Comparison of ENCODE assay signal across 23 mouse cellular contexts in genomic region chr11:70737749-70738148, GRCm38 (mm10). TPM values are rescaled to one million over a fixed set of nuclear protein-coding genes. Genes with fewer than 3 reads are reported as not detected.
DNase-seq lines count a peak whose midpoint lies in the region; ATAC-seq and TF ChIP-seq lines count a peak whose summit lies in the region.
"Had no signal": no experiment of that assay in that cellular context is flagged by ENCODE, and none has a peak within 500 bp of the region (broad histone marks: within the 10 kb centered on the region; RNA-seq: fewer than 3 reads in every experiment).

No protein-coding gene starts in this region.

- peaks cover 0 to 5% of the 10 kb centered on the region in 2 experiments; a peak in 1 of 4 replicates for H3K4me1 ChIP-seq in MEL (ENCODE audit: control insufficient read depth in 1 of 2, insufficient read depth in 2 of 2, low read length in 2 of 2)
- H3K4me1 ChIP-seq in intestine, embryonic 14.5 days (replicated peaks; ENCODE audit: control insufficient read depth, insufficient read depth, low read length) = no peaks in the 10 kb centered on the region
- H3K4me1 ChIP-seq in stomach, embryonic 16.5 days (ENCODE audit: control insufficient read depth, insufficient read depth, low read length) = no peaks in the 10 kb centered on the region
- H3K4me1 ChIP-seq: midbrain, embryonic 13.5 days; neural tube, embryonic 13.5 days had no signal

- H3K9me3 ChIP-seq in MEL (replicated peaks; ENCODE audit: insufficient read depth, low read length) = no peaks in the 10 kb centered on the region
- H3K9me3 ChIP-seq in intestine, embryonic 14.5 days (ENCODE audit: control insufficient read depth, low read length) = no peaks in the 10 kb centered on the region
- H3K9me3 ChIP-seq in stomach, embryonic 16.5 days (replicated peaks; ENCODE audit: control insufficient read depth, low read length) = no peaks in the 10 kb centered on the region
- H3K9me3 ChIP-seq: forebrain, embryonic 10.5 days; limb, embryonic 12.5 days; liver, embryonic 15.5 days; midbrain, embryonic 13.5 days; neural tube, embryonic 13.5 days had no signal

- H3K27ac ChIP-seq in MEL (ENCODE audit: control insufficient read depth, low read depth, low read length) = no peak overlapping the region
- H3K27ac ChIP-seq in intestine, embryonic 14.5 days (ENCODE audit: low read depth) = no peak overlapping the region
- no peak overlapping the region for H3K27ac ChIP-seq in stomach, embryonic 16.5 days (ENCODE audit: low read length)
- H3K27ac ChIP-seq in gastrocnemius, adult 2 months = no peak overlapping the region
- H3K27ac ChIP-seq: forebrain, embryonic 10.5 days; limb, embryonic 12.5 days; liver, embryonic 15.5 days; midbrain, embryonic 13.5 days; neural tube, embryonic 13.5 days had no signal

- no peak overlapping the region for H3K4me2 ChIP-seq in intestine, embryonic 14.5 days (ENCODE audit: low read length)
- H3K4me2 ChIP-seq in stomach, embryonic 16.5 days (ENCODE audit: low read depth, low read length) = no peak overlapping the region
- H3K4me2 ChIP-seq: limb, embryonic 12.5 days; liver, embryonic 15.5 days; midbrain, embryonic 13.5 days; neural tube, embryonic 13.5 days had no signal

- H3K9ac ChIP-seq in MEL (ENCODE audit: control insufficient read depth, low read depth, low read length, poor library complexity, severe bottlenecking) = no peak overlapping the region
- H3K9ac ChIP-seq in intestine, embryonic 14.5 days (ENCODE audit: low read length) = no peak overlapping the region
- H3K9ac ChIP-seq in stomach, embryonic 16.5 days (ENCODE audit: low read length) = no peak overlapping the region
- H3K9ac ChIP-seq: forebrain, postnatal 0 days; limb, embryonic 12.5 days; liver, embryonic 15.5 days; midbrain, embryonic 13.5 days; neural tube, embryonic 13.5 days had no signal

- no peak for TF ChIP-seq RAD21 in MEL (IDR thresholded peaks at IDR 0.05; ENCODE audit: low read depth, low read length)

- no peak overlapping the region for H3K4me3 ChIP-seq in MEL (ENCODE audit: control insufficient read depth in 1 of 2, insufficient read depth in 1 of 2, low read depth in 2 of 2, low read length in 2 of 2)
- H3K4me3 ChIP-seq in intestine, embryonic 14.5 days (ENCODE audit: low read depth, low read length) = no peak overlapping the region
- H3K4me3 ChIP-seq in stomach, embryonic 16.5 days (replicated peaks; ENCODE audit: low read length) = no peak overlapping the region
- no peak overlapping the region for H3K4me3 ChIP-seq in gastrocnemius, adult 2 months
- H3K4me3 ChIP-seq: forebrain, embryonic 10.5 days; limb, embryonic 12.5 days; liver, embryonic 15.5 days; midbrain, embryonic 13.5 days; neural tube, embryonic 13.5 days had no signal

- TF ChIP-seq EP300 in MEL (IDR thresholded peaks at IDR 0.05; ENCODE audit: low read depth in 1 of 2, low read length in 2 of 2) = peak in 1 of 2 experiments; percentile 53; a peak in 3 of 4 replicates

- intact Hi-C loops in gastrocnemius, adult 2 months (cut with DNase I) = no loop called here

- H3K27me3 ChIP-seq in MEL (ENCODE audit: control insufficient read depth in 1 of 2, insufficient read depth in 2 of 2, low read length in 2 of 2) = peaks cover 12 to 18% of the 10 kb centered on the region in 2 experiments
- no peaks in the 10 kb centered on the region for H3K27me3 ChIP-seq in intestine, embryonic 14.5 days (replicated peaks; ENCODE audit: control insufficient read depth, insufficient read depth, low read length)
- H3K27me3 ChIP-seq in stomach, embryonic 16.5 days (ENCODE audit: control insufficient read depth, insufficient read depth, low read length) = no peaks in the 10 kb centered on the region
- H3K27me3 ChIP-seq: limb, embryonic 12.5 days; midbrain, embryonic 13.5 days; neural tube, embryonic 13.5 days had no signal

- TF ChIP-seq POLR2A in MEL (IDR thresholded peaks at IDR 0.05; ENCODE audit: control insufficient read depth in 1 of 2, insufficient read depth in 1 of 2, low read depth in 1 of 2, low read length in 2 of 2, poor library complexity in 1 of 2) = no peak

- H3K79me2 ChIP-seq in MEL (ENCODE audit: control insufficient read depth, insufficient read depth, low read length, poor library complexity) = no peaks in the 10 kb centered on the region

- 55% methylated on average over 5 of the region's 5 CpGs for WGBS in intestine, embryonic 14.5 days
- WGBS in stomach, embryonic 16.5 days = 50% methylated on average over 5 of the region's 5 CpGs

- DNase-seq in kidney, postnatal 25 days = peak; percentile 17 to 55
- DNase-seq in kidney, adult 11 months = no peak
- DNase-seq in MEL (ENCODE audit: low read depth, low spot score) = peak; percentile 50
- no peak for DNase-seq in intestine, embryonic 14.5 days (ENCODE audit: low spot score)
- DNase-seq in cerebellum, adult 8-10 months = no peak
- no peak for DNase-seq in gastrocnemius, adult 2 months
- DNase-seq: adrenal gland, postnatal 25 days; cerebellum, adult 11 months; cerebellum, postnatal 25 days; forebrain, postnatal 0 days; gastrocnemius, postnatal 10 days; kidney, postnatal 14 days; layer of hippocampus, adult 9-11 months; right cerebral cortex, adult 18-20 months; thymus, adult 18-20 months; thymus, postnatal 4 days had no signal

- ATAC-seq in intestine, embryonic 14.5 days (replicated peaks; ENCODE audit: low FRiP score, low TSS enrichment, low read depth) = 0 out of 2 replicates have a peak, but pooled peaks have one; percentile 55
- peak; percentile 83 for ATAC-seq in stomach, embryonic 16.5 days (ENCODE audit: insufficient read depth, low FRiP score)
- ATAC-seq: forebrain, postnatal 0 days; lung, postnatal 0 days; midbrain, embryonic 13.5 days had no signal

- H3K36me3 ChIP-seq in MEL (ENCODE audit: control insufficient read depth in 1 of 2, insufficient read depth in 2 of 2, low read length in 2 of 2) = no peaks in the 10 kb centered on the region
- H3K36me3 ChIP-seq in intestine, embryonic 14.5 days (ENCODE audit: control insufficient read depth, insufficient read depth, low read length) = no peaks in the 10 kb centered on the region
- H3K36me3 ChIP-seq in stomach, embryonic 16.5 days (ENCODE audit: control insufficient read depth, insufficient read depth, low read length) = no peaks in the 10 kb centered on the region
- H3K36me3 ChIP-seq: forebrain, embryonic 10.5 days; limb, embryonic 12.5 days; liver, embryonic 15.5 days; midbrain, embryonic 13.5 days; neural tube, embryonic 13.5 days had no signal

- TF ChIP-seq CTCF in MEL (IDR thresholded peaks at IDR 0.05 in 2 of 3, conservative IDR thresholded peaks at IDR 0.05 in 1 of 3; ENCODE audit: control insufficient read depth in 1 of 3, insufficient read depth in 1 of 3, low read depth in 2 of 3, low read length in 3 of 3, poor library complexity in 1 of 3, severe bottlenecking in 1 of 3) = no peak
- TF ChIP-seq CTCF in gastrocnemius, adult 2 months (IDR thresholded peaks at IDR 0.05) = no peak

TF ChIP-seq in MEL, 35 proteins besides CTCF, POLR2A, EP300 and RAD21 (continues in another document):
- TF ChIP-seq MAZ (IDR thresholded peaks at IDR 0.05; ENCODE audit: low read depth, low read length) = no peak
- peak; percentile 58 for TF ChIP-seq ZNF384 (IDR thresholded peaks at IDR 0.05; ENCODE audit: low read depth, low read length)
- no peak for TF ChIP-seq NELFE (IDR thresholded peaks at IDR 0.05; ENCODE audit: low read depth, low read length)
- TF ChIP-seq TCF12 (IDR thresholded peaks at IDR 0.05; ENCODE audit: low read depth, low read length) = peak; percentile 85
- TF ChIP-seq ETS1 (IDR thresholded peaks at IDR 0.05; ENCODE audit: low read depth, low read length) = peak; percentile 58
- TF ChIP-seq ZC3H11A (IDR thresholded peaks at IDR 0.05; ENCODE audit: low read depth, low read length) = no peak
- no peak for TF ChIP-seq USF2 (IDR thresholded peaks at IDR 0.05; ENCODE audit: borderline replicate concordance in 1 of 2, insufficient read depth in 1 of 2, low read depth in 1 of 2, low read length in 2 of 2)
- no peak for TF ChIP-seq MYC (IDR thresholded peaks at IDR 0.05; ENCODE audit: low read depth, low read length)
- TF ChIP-seq TAL1 (IDR thresholded peaks at IDR 0.05; ENCODE audit: low read length) = peak; percentile 76
- peak; percentile 50; the same call in 1 of the 2 replicates for TF ChIP-seq GATA1 (IDR thresholded peaks at IDR 0.05; ENCODE audit: low read depth, low read length)
- TF ChIP-seq UBTF (IDR thresholded peaks at IDR 0.05; ENCODE audit: borderline replicate concordance, insufficient read depth, low read depth, low read length) = no peak

RNA-seq across cellular contexts. Expression of gene Zfp3, which starts 26.3 kb away (rescaled TPM):
- total RNA-seq in MEL (2012; rRNA removed) = 1.5 TPM in 2 replicates
- 1 to 10 TPM in 1 of 2 experiments, not detected in 1; 1.9 TPM for polyA plus RNA-seq in MEL (2012; ENCODE audit: insufficient read depth in 1 of 2, insufficient read length in 2 of 2, low read depth in 1 of 2, low replicate concordance in 2 of 2, missing spikeins in 1 of 2)
- polyA plus RNA-seq in intestine, embryonic 14.5 days (2014; fragmentation: Nextera tagmentation; extraction: Ambion mirVana) = 6.1 and 6.2 TPM in 2 replicates
- 5.0 and 5.9 TPM in 2 replicates for polyA plus RNA-seq in stomach, embryonic 16.5 days (2015; fragmentation: Nextera tagmentation; extraction: Ambion mirVana)
- 10 to 100 TPM; 10.7 to 10.8 TPM for total RNA-seq in gastrocnemius, adult 2 months (2021)

RNA-seq across cellular contexts. Expression of gene Kif1c, which starts 37.4 kb away (rescaled TPM):
- total RNA-seq in MEL (2012; rRNA removed) = 19.8 and 20.3 TPM in 2 replicates
- 10 to 100 TPM in 1 of 2 experiments, not detected in 1; 21.7 TPM for polyA plus RNA-seq in MEL (2012; ENCODE audit: insufficient read depth in 1 of 2, insufficient read length in 2 of 2, low read depth in 1 of 2, low replicate concordance in 2 of 2, missing spikeins in 1 of 2)
- 11.4 and 14.3 TPM in 2 replicates for polyA plus RNA-seq in intestine, embryonic 14.5 days (2014; fragmentation: Nextera tagmentation; extraction: Ambion mirVana)
- 2.6 and 3.0 TPM in 2 replicates for polyA plus RNA-seq in stomach, embryonic 16.5 days (2015; fragmentation: Nextera tagmentation; extraction: Ambion mirVana)
- 100 to 1,000 TPM; 579 to 631 TPM for total RNA-seq in gastrocnemius, adult 2 months (2021)

RNA-seq across cellular contexts. Expression of gene Inca1, which starts 37.8 kb away (rescaled TPM):
- 0.35 and 0.46 TPM in 2 replicates for total RNA-seq in MEL (2012; rRNA removed)
- polyA plus RNA-seq in MEL (2012; ENCODE audit: insufficient read depth in 1 of 2, insufficient read length in 2 of 2, low read depth in 1 of 2, low replicate concordance in 2 of 2, missing spikeins in 1 of 2) = 1 to 10 TPM in 1 of 2 experiments, not detected in 1; 2.2 TPM
- 1.5 and 1.6 TPM in 2 replicates for polyA plus RNA-seq in intestine, embryonic 14.5 days (2014; fragmentation: Nextera tagmentation; extraction: Ambion mirVana)
- polyA plus RNA-seq in stomach, embryonic 16.5 days (2015; fragmentation: Nextera tagmentation; extraction: Ambion mirVana) = 1.3 and 1.5 TPM in 2 replicates
- total RNA-seq in gastrocnemius, adult 2 months (2021) = 1 to 10 TPM; 3.8 to 5.7 TPM

RNA-seq across cellular contexts. Expression of gene Camta2, which starts 49.8 kb away (rescaled TPM):
- 1.9 and 2.8 TPM in 2 replicates for total RNA-seq in MEL (2012; rRNA removed)
- 10 to 100 TPM in 1 of 2 experiments, not detected in 1; 15.0 TPM for polyA plus RNA-seq in MEL (2012; ENCODE audit: insufficient read depth in 1 of 2, insufficient read length in 2 of 2, low read depth in 1 of 2, low replicate concordance in 2 of 2, missing spikeins in 1 of 2)
- 16.2 and 17.2 TPM in 2 replicates for polyA plus RNA-seq in intestine, embryonic 14.5 days (2014; fragmentation: Nextera tagmentation; extraction: Ambion mirVana)
- 14.2 and 15.8 TPM in 2 replicates for polyA plus RNA-seq in stomach, embryonic 16.5 days (2015; fragmentation: Nextera tagmentation; extraction: Ambion mirVana)
- 10 to 100 TPM; 39.6 to 44.9 TPM for total RNA-seq in gastrocnemius, adult 2 months (2021)

Comparison
In these comparisons a context has a peak if more than half of its experiments do, and no peak if none do; other contexts are left out.
1. DNase-seq: peak in kidney, postnatal 25 days (2 of 2) and MEL (single experiment); none in kidney, adult 11 months (single experiment), intestine, embryonic 14.5 days (single experiment), cerebellum, adult 8-10 months (single experiment) and gastrocnemius, adult 2 months (single experiment).